Mouse (Mus musculus): ENCODE data around the gene B230118H07Rik. TPM values are rescaled to one million over a fixed set of nuclear protein-coding genes. Genes with fewer than 3 reads are reported as not detected.

B230118H07Rik gene
- 12.2 and 14.9 TPM in 2 replicates for polyA plus RNA-seq (2015; fragmentation: Nextera tagmentation; extraction: Ambion mirVana)

DNA sequence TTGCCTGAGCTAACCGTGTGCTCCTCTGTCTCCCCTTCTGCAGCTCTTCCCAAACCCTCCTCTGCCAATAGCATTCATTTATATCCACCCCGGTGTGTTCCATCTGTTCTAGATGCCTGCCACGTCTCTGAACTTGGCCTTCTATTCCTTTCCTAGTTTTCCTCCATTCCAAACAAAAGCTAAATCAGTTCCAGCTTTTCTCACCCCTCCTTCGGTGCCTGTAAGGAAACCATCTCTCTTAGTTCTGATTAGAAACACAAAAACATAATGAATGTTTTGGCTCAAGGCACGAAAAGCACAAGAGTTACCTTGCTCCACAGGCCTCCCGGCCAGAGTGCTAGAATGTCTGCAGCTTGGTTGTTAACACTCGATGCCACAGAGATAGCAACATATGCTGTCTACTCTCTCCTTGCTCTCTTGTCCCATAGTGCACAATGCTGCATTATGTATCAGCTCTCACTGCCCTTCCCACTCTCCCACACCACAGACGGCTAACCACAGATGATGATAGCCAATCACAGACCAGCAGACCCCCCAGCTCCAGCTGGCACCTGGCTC is at the start of gene B230118H07Rik, which contains the start of gene Rag1:
Gene B230118H07Rik (minus strand): TSS at position 419 of the 558 bp plus-strand sequence.
Gene Rag1 (minus strand): TSS at position 388 of the 558 bp plus-strand sequence.
- 33% methylated on average over 8 of the region's 8 CpGs for WGBS (ENCODE audit: insufficient replicate concordance)
- Histone ChIP-seq H3K36me3 (replicated peaks) (no peaks in the 10 kb centered on the region), H3K4me1 (replicated peaks) (peaks cover 6% of the 10 kb centered on the region; the same call in 1 of the 2 replicates), H3K4me3 (replicated peaks) (no peak within 1 kb of the TSS), H3K27ac (replicated peaks) (no peak within 1 kb of the TSS), H3K9ac (no peak within 1 kb of the TSS), H3K9me3 (replicated peaks) (no peaks in the 10 kb centered on the region), H3K4me2 (no peak within 1 kb of the TSS), H3K27me3 (no peaks in the 10 kb centered on the region; the same call in 1 of the 2 replicates)
- ATAC-seq (ENCODE audit: insufficient read depth): no peak

DNA sequence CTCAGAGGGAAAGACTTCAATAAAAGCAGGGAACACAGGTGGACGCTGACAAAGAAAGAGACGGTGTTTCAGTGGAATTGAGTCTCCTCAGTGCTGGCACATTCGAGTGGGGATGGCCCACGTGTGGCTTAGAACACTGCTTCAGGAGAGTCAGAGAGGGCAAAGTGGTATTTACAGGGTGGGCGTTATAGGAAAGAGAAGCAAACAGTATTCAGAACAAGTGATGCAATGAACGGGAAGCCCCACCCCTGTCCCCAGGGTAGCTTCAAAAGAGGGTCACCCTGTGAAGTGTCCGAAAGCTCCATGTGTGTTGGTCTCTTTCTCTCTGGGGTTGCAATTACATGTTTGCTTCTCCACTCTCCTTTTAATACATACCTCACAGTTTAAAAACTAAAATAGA is 46.3 kb upstream of the B230118H07Rik start:
- ATAC-seq (ENCODE audit: insufficient read depth): peak; percentile 69
- Histone ChIP-seq H3K27ac (replicated peaks) (no peak overlapping the region), H3K36me3 (replicated peaks) (peaks cover 47% of the 10 kb centered on the region), H3K27me3 (no peaks in the 10 kb centered on the region), H3K9ac (no peak overlapping the region), H3K9me3 (replicated peaks) (no peaks in the 10 kb centered on the region), H3K4me3 (replicated peaks) (no peak overlapping the region), H3K4me1 (replicated peaks) (0 out of 2 replicates have a peak, but pooled peaks cover 5% of the 10 kb centered on the region), H3K4me2 (no peak overlapping the region)
- WGBS (ENCODE audit: insufficient replicate concordance): 74% methylated on average over 7 of the region's 7 CpGs

DNA sequence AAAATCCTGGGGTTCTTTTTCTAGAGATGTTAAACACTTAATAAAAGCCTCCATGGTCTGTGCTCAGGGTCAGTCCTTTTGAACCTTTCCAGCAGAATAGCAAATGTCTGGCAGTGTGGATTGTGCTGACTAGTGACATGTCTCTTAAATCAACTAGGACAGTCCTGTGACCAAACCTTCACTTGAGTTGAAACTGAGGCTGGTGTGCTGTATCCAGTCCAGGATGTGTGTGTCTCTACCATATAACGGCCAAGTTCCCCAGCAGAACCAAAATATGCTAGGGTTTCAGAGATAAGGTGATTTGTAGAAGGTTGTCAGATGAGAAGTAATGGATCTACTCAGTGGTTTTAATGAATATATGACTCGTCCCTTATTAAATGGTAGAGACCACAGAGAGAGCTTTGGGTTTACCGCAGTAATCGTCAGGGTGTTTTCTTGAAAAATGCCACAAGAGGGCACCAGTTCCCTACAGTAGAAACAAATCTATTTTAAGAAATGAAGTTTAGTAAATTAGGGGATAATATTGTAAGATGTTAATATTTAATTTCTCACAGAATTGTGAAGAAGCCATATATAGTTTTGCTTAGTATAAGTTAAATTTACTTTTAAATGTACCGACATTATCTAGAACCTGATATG is 44.4 kb upstream of the B230118H07Rik start:
- Histone ChIP-seq H3K27ac (replicated peaks) (no peak overlapping the region), H3K36me3 (replicated peaks) (peaks cover 62% of the 10 kb centered on the region), H3K9ac (no peak overlapping the region), H3K4me1 (replicated peaks) (0 out of 2 replicates have a peak, but pooled peaks cover 2% of the 10 kb centered on the region), H3K4me3 (replicated peaks) (no peak overlapping the region), H3K4me2 (no peak overlapping the region), H3K9me3 (replicated peaks) (no peaks in the 10 kb centered on the region), H3K27me3 (no peaks in the 10 kb centered on the region)
- 60% methylated on average over 5 of the region's 5 CpGs for WGBS (ENCODE audit: insufficient replicate concordance)
- ATAC-seq (ENCODE audit: insufficient read depth): no peak

DNA sequence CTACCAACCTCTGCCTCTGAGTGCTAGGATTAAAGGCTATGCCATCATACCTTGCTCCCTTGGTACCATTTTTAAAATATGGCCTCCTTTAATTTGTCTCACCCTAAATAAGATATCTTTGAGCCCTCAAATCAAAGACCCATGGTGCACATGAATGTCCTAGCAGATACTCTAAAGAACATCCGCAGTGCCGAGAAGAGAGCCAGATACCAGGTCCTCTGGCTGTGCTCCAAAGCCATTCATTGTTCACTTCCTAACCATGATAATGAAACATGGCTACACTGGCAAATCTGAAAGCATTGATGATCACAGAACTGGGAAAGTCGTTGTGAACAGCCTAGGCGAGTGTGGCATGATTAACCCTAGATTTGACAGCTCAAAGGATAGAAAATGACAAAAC is 43.7 kb upstream of the B230118H07Rik start:
- Histone ChIP-seq H3K4me2 (no peak overlapping the region), H3K9ac (no peak overlapping the region), H3K27ac (replicated peaks) (no peak overlapping the region), H3K36me3 (replicated peaks) (peaks cover 62% of the 10 kb centered on the region), H3K9me3 (replicated peaks) (no peaks in the 10 kb centered on the region), H3K27me3 (no peaks in the 10 kb centered on the region), H3K4me3 (replicated peaks) (no peak overlapping the region), H3K4me1 (replicated peaks) (no peaks in the 10 kb centered on the region)
- no peak for ATAC-seq (ENCODE audit: insufficient read depth)
- 66% methylated on average over 4 of the region's 4 CpGs for WGBS (ENCODE audit: insufficient replicate concordance)

DNA sequence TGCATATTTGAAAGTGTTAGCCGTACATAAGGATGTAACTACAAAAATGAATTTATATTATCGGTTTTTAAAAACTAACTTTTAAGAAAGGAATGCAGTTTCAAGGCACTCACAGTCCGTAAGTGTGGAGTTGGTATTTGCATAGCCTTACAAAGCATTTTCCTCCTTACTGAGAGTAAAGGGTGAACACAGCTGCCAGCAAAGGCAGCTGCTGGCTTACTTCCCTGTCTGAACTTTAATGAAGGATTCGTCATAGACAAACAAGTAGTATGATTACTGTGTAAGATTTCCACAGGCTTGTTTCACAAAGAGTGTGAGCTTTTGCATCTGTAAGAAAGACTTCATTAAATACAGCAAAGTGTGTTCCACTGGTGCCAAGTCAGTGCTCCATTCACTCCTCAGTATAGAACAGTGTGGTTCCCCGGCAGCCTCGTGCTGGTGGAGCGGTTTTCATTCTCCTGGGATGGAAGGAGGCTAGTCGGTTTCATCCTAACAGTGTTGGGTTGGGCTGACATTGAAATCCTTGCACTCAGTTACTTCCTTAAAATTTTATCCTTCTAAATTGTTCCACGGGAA is 41.0 kb upstream of the B230118H07Rik start:
- Histone ChIP-seq H3K4me3 (replicated peaks) (no peak overlapping the region), H3K27me3 (no peaks in the 10 kb centered on the region), H3K4me2 (no peak overlapping the region), H3K36me3 (replicated peaks) (peaks cover 63% of the 10 kb centered on the region), H3K9ac (no peak overlapping the region), H3K27ac (replicated peaks) (no peak overlapping the region), H3K9me3 (replicated peaks) (no peaks in the 10 kb centered on the region), H3K4me1 (replicated peaks) (no peaks in the 10 kb centered on the region)
- ATAC-seq (ENCODE audit: insufficient read depth): no peak
- 78% methylated on average over 9 of the region's 9 CpGs for WGBS (ENCODE audit: insufficient replicate concordance)

DNA sequence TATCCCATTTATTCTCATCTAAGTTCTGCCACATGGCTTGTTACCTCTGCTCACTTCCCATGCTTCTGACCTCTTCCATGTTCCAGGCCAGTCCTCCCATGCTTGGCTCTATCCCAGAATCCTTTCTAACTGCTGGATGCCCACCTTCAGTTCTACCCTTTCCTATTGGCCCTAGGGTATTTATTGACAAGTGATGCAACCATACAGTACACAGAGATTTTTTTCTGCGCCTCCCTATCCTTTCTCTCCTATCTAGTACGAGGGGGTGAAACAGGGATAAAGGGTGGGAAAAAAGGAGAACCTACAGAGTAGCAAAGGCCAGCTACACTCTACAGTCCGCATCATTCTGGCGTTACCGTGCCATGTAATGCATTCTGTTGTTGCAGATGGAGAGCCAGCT is 38.7 kb upstream of the B230118H07Rik start:
- Histone ChIP-seq H3K9ac (no peak overlapping the region), H3K4me3 (replicated peaks) (no peak overlapping the region), H3K36me3 (replicated peaks) (peaks cover 62% of the 10 kb centered on the region), H3K4me1 (replicated peaks) (no peaks in the 10 kb centered on the region), H3K4me2 (no peak overlapping the region), H3K27me3 (no peaks in the 10 kb centered on the region), H3K27ac (replicated peaks) (no peak overlapping the region), H3K9me3 (replicated peaks) (no peaks in the 10 kb centered on the region)
- ATAC-seq (ENCODE audit: insufficient read depth): no peak
- 86% methylated on average over 5 of the region's 5 CpGs for WGBS (ENCODE audit: insufficient replicate concordance)

DNA sequence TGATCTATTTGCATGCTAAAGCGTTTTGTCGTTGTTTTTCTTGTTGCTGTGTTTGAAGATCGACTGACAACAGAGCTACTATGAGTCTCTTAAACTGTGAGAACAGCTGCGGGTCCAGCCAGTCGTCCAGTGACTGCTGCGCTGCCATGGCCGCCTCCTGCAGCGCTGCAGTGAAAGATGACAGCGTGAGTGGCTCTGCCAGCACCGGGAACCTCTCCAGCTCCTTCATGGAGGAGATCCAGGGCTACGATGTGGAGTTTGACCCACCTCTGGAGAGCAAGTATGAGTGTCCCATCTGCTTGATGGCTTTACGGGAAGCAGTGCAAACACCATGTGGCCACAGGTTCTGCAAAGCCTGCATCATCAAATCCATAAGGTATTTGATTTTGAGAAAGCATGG is 35.1 kb upstream of the B230118H07Rik start:
- H3K27ac ChIP-seq (replicated peaks): no peak overlapping the region
- no peak overlapping the region for H3K4me3 ChIP-seq (replicated peaks)
- no peak overlapping the region for H3K9ac ChIP-seq
- H3K9me3 ChIP-seq (replicated peaks): no peaks in the 10 kb centered on the region
- H3K27me3 ChIP-seq: no peaks in the 10 kb centered on the region
- H3K4me1 ChIP-seq (replicated peaks): peaks cover 6% of the 10 kb centered on the region
- ATAC-seq (ENCODE audit: insufficient read depth): no peak
- WGBS (ENCODE audit: insufficient replicate concordance): 85% methylated on average over 12 of the region's 12 CpGs
- peaks cover 38% of the 10 kb centered on the region for H3K36me3 ChIP-seq (replicated peaks)
- H3K4me2 ChIP-seq: no peak overlapping the region

DNA sequence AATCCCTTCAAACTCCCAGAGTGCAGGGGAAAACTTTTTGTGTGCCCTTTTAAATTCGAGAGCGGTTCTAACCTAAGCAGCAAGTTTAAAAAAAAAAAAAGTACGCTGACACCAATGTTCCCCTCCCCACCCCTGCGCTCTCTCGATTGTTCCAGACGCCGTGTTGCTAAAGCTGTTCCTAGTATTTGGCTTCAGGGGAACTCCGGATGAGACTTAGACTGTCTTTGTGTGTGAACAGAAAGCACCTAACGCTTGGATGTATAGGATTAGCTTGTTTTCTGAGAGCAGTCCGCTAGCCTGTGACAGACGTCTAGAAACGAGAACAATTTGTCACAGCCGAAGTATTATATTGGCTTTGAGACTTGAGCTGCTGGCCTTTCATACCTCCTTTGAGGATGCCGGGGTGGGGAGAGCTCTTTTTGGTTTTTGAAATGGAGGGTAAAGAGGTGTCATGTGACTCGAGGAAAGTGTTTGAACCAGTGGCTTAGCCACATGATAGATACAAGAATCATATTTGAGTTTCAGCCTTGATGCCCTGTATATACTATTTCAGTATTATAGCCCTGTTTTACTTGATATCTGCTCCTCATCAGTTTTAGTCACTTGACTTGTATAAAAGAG is 29.9 kb upstream of the B230118H07Rik start:
- 5% methylated on average over 15 of the region's 15 CpGs for WGBS (ENCODE audit: insufficient replicate concordance)
- no peaks in the 10 kb centered on the region for H3K9me3 ChIP-seq (replicated peaks)
- H3K4me3 ChIP-seq (replicated peaks): peak overlapping the region; percentile 91
- H3K4me1 ChIP-seq (replicated peaks): peaks cover 13% of the 10 kb centered on the region
- no peak for ATAC-seq (ENCODE audit: insufficient read depth)
- H3K36me3 ChIP-seq (replicated peaks): peaks cover under 1% of the 10 kb centered on the region; the same call in 1 of the 2 replicates
- 0 out of 2 replicates have a peak overlapping the region, but pooled peaks have one; percentile 4 for H3K27ac ChIP-seq (replicated peaks)
- peak overlapping the region; percentile 84 for H3K9ac ChIP-seq
- H3K27me3 ChIP-seq: 0 out of 2 replicates have a peak, but pooled peaks cover 7% of the 10 kb centered on the region
- peak overlapping the region; percentile 77 for H3K4me2 ChIP-seq

DNA sequence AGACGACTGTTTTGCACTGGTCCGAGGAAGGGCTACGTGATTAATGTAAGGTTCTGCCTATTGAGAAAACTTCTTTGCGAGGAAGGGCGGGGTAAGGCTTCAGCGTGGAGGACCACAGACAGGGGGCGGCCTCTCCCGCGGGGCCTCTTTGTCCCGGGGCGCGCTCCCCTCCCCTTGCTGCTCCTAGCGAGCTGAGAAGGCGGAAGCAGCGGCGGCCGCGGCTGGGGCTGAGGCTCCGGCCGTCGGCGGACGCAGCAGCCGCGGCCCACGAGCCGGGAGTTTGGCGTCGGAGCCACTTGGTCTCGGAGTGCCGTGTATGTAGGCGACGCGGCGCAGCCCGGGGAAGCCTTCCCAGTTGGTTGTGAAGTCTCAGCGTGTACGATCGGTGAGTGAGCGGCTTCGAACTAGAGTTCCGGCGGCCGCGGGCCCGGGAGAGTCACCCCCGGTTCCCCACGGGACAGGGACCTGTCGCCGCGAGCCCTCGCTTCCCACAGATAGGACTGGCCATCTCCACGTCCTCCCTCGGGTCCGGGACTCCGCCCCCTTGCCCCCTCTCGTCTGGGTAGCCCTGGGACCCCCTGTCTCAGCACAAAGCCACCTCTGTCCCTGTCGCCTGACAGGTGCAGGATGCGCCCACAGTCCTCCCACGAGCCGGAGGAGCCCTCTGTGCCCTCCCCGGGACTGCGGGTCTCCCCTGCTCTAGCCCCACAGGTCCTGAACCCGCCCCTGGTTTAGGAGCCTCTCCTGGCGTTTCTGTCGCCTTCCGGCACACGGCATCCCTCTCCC is 29.1 kb upstream of the B230118H07Rik start, which contains the start of gene Traf6:
Gene Traf6 (plus strand): TSS at position 194 of the 786 bp plus-strand sequence.
- under 1% methylated on average over 68 of the region's 68 CpGs for WGBS (ENCODE audit: insufficient replicate concordance)
- H3K4me2 ChIP-seq: peak within 1 kb of the TSS; percentile 77
- H3K36me3 ChIP-seq (replicated peaks): no peaks in the 10 kb centered on the region; the same call in 1 of the 2 replicates
- peak within 1 kb of the TSS; percentile 91 for H3K4me3 ChIP-seq (replicated peaks)
- H3K27me3 ChIP-seq: peaks cover 7% of the 10 kb centered on the region; the same call in 1 of the 2 replicates
- H3K4me1 ChIP-seq (replicated peaks): peaks cover 13% of the 10 kb centered on the region
- peak; percentile 90 for ATAC-seq (ENCODE audit: insufficient read depth)
- peak within 1 kb of the TSS; percentile 84 for H3K9ac ChIP-seq
- no peaks in the 10 kb centered on the region for H3K9me3 ChIP-seq (replicated peaks)
- H3K27ac ChIP-seq (replicated peaks): 0 out of 2 replicates have a peak within 1 kb of the TSS, but pooled peaks have one; percentile 16

DNA sequence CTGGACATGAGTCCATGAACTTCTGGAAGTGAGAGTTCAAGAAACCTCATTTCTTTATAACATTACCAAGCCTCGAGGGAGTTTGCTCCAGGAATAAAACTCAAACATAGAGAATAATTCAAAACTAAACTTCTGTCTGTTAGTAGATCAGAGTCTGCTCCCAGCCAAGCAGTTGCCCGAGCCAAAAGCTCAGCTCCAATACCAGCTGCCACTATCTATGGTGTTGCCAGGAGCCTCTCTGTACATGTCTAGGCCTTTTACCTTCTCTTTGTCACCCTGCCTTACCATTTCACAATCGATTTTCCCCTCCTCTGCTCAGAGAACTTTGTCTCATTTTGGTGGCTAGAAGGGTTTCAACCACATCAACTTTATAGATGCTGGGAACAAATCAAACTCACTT is 24.2 kb upstream of the B230118H07Rik start:
- peaks cover 7% of the 10 kb centered on the region; the same call in 1 of the 2 replicates for H3K27me3 ChIP-seq
- H3K9me3 ChIP-seq (replicated peaks): no peaks in the 10 kb centered on the region
- ATAC-seq (ENCODE audit: insufficient read depth): no peak
- no peak overlapping the region for H3K9ac ChIP-seq
- H3K4me3 ChIP-seq (replicated peaks): no peak overlapping the region
- peaks cover 3% of the 10 kb centered on the region; the same call in 1 of the 2 replicates for H3K4me1 ChIP-seq (replicated peaks)
- no peak overlapping the region for H3K4me2 ChIP-seq
- H3K27ac ChIP-seq (replicated peaks): no peak overlapping the region
- H3K36me3 ChIP-seq (replicated peaks): no peaks in the 10 kb centered on the region
- whole genome bisulfite sequencing (ENCODE audit: insufficient replicate concordance): 44% methylated on average over 3 of the region's 3 CpGs
